Mouse (Mus musculus) heart, embryonic 16.5 days (tissue): ENCODE measurements at regions not wholly inside any gene's neighbourhood (a gene's known extent, or its start where the extent isn't known, plus 50 kb on each side); places are given as distances from the start of the nearest gene placed in this dataset.

Source experiments
- ATAC-seq: fragments of 200-750 bp; cut with Nextera tagmentation; replicated peaks from 2 replicates; pipeline ENCODE4 v1.8.0; 2017; ENCODE audit warnings: moderate number of reproducible peaks; ENCODE audit not compliant: insufficient read depth, low FRiP score; ENCODE audit errors: extremely low read depth
- H3K27ac ChIP-seq: fragments of 300-500 bp; sonication (generic); 2 replicates; pipeline ENCODE4 v1.5.1; 2014; ENCODE audit warnings: mild to moderate bottlenecking, low read length, control low read depth, moderate library complexity
- H3K27me3 ChIP-seq: fragments of 300-500 bp; sonication (generic); 2 replicates; pipeline ENCODE4 v1.6.1; 2014; ENCODE audit warnings: low read length, mixed read lengths; ENCODE audit not compliant: control insufficient read depth, insufficient read depth
- H3K36me3 ChIP-seq: fragments of 300-500 bp; sonication (generic); 2 replicates; pipeline ENCODE4 v1.6.1; 2014; ENCODE audit not compliant: control insufficient read depth, insufficient read depth
- H3K4me1 ChIP-seq: fragments of 300-500 bp; sonication (generic); 2 replicates; pipeline ENCODE4 v1.6.1; 2014; ENCODE audit warnings: low read length, mixed read lengths; ENCODE audit not compliant: control insufficient read depth, insufficient read depth
- H3K4me2 ChIP-seq: fragments of 300-500 bp; sonication (generic); 2 replicates; pipeline ENCODE4 v1.6.1; 2014; ENCODE audit warnings: low read depth, mild to moderate bottlenecking, control low read depth, low read length
- H3K4me3 ChIP-seq: fragments of 300-500 bp; sonication (generic); 2 replicates; pipeline ENCODE4 v1.5.1; 2014; ENCODE audit warnings: mild to moderate bottlenecking, control low read depth, low read length
- H3K9ac ChIP-seq: fragments of 300-500 bp; sonication (generic); 2 replicates; pipeline ENCODE4 v1.6.1; 2014; ENCODE audit warnings: low read length, control low read depth
- H3K9me3 ChIP-seq: fragments of 300-500 bp; sonication (generic); replicated peaks from 2 replicates; pipeline ENCODE4 v1.6.1; 2016; ENCODE audit warnings: low read length; ENCODE audit not compliant: control insufficient read depth
- WGBS: fragments of 180-500 bp; shearing (Covaris S2); extraction: QIAGEN DNeasy Blood & Tissue Kit; methylation state at CpG from one replicate; pipeline ENCODE4 v1.1.7; 2014; 5-methylcytosine and 5-hydroxymethylcytosine counted together

DNA sequence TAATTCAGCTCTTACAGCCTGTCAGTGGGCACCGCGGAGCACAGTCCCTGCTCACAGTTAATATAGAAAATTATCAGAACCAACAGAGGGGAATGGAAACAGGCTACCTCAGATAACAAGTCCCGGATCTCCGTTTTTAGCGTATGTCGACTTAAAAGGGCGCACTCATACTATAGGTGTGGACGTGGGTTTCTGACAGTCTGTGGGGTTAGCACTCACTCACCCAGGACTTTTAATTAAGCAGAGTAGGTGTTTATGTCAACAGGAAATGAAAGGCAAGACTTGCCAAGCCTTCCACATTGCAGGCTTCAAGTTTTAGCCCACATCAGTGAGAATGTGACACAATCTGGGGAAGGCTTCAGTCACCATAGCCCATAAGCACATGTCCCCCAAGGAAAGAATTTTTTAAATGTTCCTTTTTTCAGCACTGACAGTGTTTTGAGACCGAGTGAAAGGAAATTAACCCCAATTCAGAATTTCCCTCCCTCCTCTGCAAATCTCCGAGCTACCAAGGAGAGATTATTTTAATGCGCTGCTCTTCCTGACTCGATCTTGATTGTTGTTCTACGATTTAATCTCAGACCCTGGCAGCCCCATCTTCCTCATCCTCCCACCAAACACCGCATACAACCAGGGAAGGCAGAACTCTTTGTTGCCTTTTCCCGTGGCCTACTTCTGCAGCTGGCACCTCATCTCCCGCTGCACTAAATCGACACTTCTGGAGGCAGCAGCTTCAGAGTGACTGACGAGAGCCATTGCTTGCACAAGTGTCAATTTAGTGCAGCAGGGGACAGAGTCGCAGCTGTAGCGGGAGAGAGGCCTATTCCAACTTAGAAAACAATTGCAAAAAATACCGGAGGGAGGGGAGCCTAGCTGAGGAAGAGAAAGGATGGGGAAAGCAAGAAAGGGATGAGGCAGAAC, 629.7 kb downstream of the Rwdd3 start:
- no peaks in the 10 kb centered on the region for H3K27me3 ChIP-seq
- H3K4me3 ChIP-seq, result peak overlapping the region; percentile 34
- peaks cover 3% of the 10 kb centered on the region; the same call in 1 of the 2 replicates for H3K4me1 ChIP-seq
- H3K9me3 ChIP-seq, result no peaks in the 10 kb centered on the region
- H3K27ac ChIP-seq, result no peak overlapping the region
- WGBS, result 25% methylated on average over 21 of the region's 21 CpGs
- no peaks in the 10 kb centered on the region for H3K36me3 ChIP-seq
- no peak for ATAC-seq
- no peak overlapping the region for H3K9ac ChIP-seq
- H3K4me2 ChIP-seq, result peak overlapping the region; percentile 58

DNA sequence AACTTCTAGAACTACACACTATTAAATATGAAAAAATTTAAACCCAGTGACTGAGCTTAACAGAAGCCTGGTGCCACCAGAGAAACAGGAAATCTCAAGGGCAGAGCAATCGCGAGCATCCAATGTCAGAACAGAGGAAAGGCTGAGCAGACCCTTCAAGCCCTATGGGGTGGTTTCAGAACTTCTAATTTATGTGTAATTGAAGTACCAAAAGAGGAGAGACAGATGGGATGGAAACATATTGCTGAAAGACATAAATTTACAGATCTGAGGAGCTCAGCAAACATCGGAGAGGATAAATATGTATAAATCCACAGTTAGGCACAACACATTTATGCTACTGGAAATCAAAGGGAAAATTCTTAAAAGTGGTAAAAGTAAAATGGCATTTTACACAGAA, 637.6 kb downstream of the Rwdd3 start:
- Histone ChIP-seq H3K4me1 (no peaks in the 10 kb centered on the region), H3K27ac (no peak overlapping the region), H3K9me3 (no peaks in the 10 kb centered on the region), H3K4me3 (no peak overlapping the region), H3K9ac (no peak overlapping the region), H3K27me3 (no peaks in the 10 kb centered on the region), H3K4me2 (no peak overlapping the region), H3K36me3 (no peaks in the 10 kb centered on the region)
- no peak for ATAC-seq
- 89% methylated on average over 3 of the region's 3 CpGs for WGBS

DNA sequence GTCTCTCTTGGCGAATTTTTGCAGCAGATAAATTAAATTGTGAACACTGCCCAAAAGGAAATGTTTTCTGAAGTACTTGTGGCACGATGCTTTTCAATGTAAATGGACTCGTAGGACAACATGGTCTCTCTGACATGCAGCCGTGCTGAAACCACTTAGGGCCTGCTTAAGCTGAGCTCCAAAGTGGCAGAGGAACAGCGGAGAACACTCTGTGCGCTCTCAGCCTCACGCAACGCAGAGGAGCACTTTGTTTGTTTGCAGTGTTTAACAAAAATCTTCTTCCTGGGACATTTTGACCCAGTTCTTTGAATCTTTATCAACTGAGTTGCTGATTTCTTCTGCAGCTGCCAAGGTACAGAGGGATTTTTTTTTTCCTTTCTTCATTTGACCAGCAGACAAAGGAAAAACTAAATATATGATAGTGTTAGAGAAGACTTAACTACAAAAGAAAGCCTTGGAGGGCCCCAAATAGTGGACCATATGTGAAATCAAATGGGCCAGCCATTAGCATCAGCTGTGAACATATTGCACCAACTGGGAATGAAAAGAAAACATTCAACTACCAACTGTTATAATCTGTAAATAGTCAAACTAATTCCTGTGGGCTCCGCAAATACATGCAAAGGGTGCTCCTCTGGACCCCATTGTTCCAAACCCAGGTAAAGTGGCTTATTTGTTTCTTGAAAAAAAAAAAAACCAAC, 639.5 kb downstream of the Rwdd3 start:
- H3K4me1 ChIP-seq, result no peaks in the 10 kb centered on the region
- no peak overlapping the region for H3K4me3 ChIP-seq
- H3K36me3 ChIP-seq, result no peaks in the 10 kb centered on the region
- H3K9me3 ChIP-seq, result no peaks in the 10 kb centered on the region
- H3K27ac ChIP-seq, result no peak overlapping the region
- H3K4me2 ChIP-seq, result no peak overlapping the region
- 73% methylated on average over 9 of the region's 9 CpGs for WGBS
- H3K27me3 ChIP-seq, result no peaks in the 10 kb centered on the region
- ATAC-seq, result no peak
- no peak overlapping the region for H3K9ac ChIP-seq

DNA sequence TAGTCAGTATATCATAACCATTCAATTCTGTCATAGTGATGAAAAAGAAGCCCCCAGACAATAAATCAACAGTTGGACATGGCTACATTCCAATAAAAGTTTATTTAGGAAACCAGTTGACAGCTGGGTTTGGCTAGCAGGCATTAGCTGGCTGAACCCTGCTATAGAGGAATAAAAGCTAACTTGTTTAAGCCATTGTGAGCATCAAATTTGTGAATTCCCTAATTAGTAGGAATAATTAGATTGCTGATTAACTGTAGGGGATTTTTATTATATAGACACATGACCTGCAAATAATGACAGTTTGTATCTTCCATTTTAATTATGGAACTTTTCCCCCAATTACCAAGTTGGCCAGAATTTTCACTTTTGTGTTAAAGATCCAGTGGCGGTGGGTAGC, 659.8 kb downstream of the Rwdd3 start:
- no peaks in the 10 kb centered on the region for H3K36me3 ChIP-seq
- H3K9me3 ChIP-seq, result no peaks in the 10 kb centered on the region
- H3K27me3 ChIP-seq, result no peaks in the 10 kb centered on the region
- H3K27ac ChIP-seq, result no peak overlapping the region
- no peak for ATAC-seq
- H3K4me3 ChIP-seq, result no peak overlapping the region
- no peaks in the 10 kb centered on the region for H3K4me1 ChIP-seq
- no peak overlapping the region for H3K4me2 ChIP-seq
- 90% methylated on average over 1 of the region's 1 CpGs for WGBS
- H3K9ac ChIP-seq, result no peak overlapping the region

DNA sequence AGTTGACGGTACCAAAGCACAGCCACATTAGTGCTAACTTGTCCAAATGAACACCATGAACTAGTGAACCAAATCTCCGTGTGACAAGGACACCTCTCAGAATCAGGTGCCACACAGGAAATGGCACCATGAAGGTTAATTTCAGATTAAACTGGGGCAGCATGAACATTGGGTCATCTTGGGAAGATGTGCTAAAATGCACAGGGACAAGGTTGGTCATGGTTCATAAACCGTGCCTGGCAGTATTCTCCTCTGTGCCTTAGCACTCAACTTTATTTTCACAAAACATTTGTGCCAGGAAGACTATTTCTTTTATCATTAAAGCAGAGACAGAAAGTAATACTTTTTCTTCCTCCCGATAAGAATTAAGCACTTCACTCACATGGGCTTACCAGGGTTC, 672.6 kb downstream of the Rwdd3 start:
- Histone ChIP-seq H3K4me2 (no peak overlapping the region), H3K27me3 (no peaks in the 10 kb centered on the region), H3K36me3 (no peaks in the 10 kb centered on the region), H3K4me3 (no peak overlapping the region), H3K27ac (no peak overlapping the region), H3K9me3 (0 out of 2 replicates have a peak, but pooled peaks cover 3% of the 10 kb centered on the region), H3K4me1 (no peaks in the 10 kb centered on the region), H3K9ac (no peak overlapping the region)
- 77% methylated on average over 4 of the region's 4 CpGs for WGBS
- ATAC-seq, result no peak

DNA sequence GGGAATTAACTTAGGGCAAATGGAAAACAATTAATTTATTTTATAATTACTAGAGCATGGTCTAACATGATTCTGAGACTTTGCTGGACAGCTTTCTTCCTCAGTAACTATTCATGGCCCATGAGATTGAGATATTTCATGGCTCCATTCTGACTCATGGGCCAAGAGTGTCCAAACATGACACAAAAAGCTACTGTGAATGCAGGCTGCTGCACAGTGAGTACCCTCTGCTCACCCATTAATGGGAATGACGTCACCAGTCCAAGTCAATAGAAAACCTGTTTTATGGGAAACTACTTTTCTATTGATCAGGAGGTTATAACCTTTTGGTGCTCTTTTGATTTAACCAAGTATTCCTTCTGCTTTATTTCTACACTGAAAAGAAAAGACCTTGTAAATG, 693.6 kb downstream of the Rwdd3 start:
- WGBS, result 94% methylated on average over 1 of the region's 1 CpGs
- Histone ChIP-seq H3K9ac (no peak overlapping the region), H3K9me3 (no peaks in the 10 kb centered on the region), H3K27me3 (no peaks in the 10 kb centered on the region), H3K27ac (no peak overlapping the region), H3K4me1 (no peaks in the 10 kb centered on the region), H3K36me3 (no peaks in the 10 kb centered on the region), H3K4me3 (no peak overlapping the region), H3K4me2 (no peak overlapping the region)
- ATAC-seq, result no peak

DNA sequence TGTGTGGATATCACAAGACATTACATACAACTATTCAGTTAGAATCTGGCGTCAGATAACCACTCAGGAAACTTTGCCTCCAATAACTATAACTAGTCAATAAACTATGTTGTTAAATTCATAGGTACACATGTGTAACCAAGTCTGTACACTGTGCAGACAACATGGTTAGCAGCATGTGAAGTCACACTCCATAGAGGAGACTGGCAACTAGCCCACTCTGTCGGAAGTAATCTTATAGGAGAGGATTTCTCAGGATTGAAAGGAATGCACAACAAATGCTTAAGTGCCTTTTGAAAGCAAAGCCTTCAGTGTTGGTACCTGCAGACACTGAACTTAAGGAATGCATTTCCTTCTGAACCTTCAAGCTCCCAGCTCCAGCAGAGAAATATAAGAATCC, 693.0 kb upstream of the Ptbp2 start:
- no peaks in the 10 kb centered on the region for H3K9me3 ChIP-seq
- no peaks in the 10 kb centered on the region for H3K27me3 ChIP-seq
- ATAC-seq, result no peak
- no peak overlapping the region for H3K4me2 ChIP-seq
- no peak overlapping the region for H3K4me3 ChIP-seq
- WGBS, result 49% methylated on average over 2 of the region's 2 CpGs
- H3K27ac ChIP-seq, result no peak overlapping the region
- H3K9ac ChIP-seq, result no peak overlapping the region
- H3K4me1 ChIP-seq, result 0 out of 2 replicates have a peak, but pooled peaks cover 2% of the 10 kb centered on the region
- no peaks in the 10 kb centered on the region for H3K36me3 ChIP-seq

DNA sequence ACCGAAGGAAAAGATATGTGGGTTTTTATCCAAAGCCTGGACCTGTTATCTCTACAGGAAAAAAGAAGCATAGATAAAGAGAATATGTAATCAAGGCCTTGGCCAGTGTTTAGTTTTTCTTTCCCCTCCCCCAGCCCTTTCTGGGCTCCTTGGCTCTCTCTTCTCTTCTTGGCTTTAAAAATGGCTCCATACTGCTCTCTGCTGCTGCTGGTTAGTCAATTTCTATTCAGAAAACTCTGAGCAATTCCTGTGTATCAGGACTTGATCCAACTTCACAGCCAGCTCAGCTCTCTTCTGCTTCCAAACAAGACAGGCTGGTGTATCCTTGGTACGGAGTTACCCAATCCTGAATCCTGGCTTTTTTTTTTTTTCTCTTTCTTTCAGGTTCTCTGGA, 689.4 kb upstream of the Ptbp2 start:
- no peaks in the 10 kb centered on the region for H3K9me3 ChIP-seq
- no peaks in the 10 kb centered on the region for H3K27me3 ChIP-seq
- no peak overlapping the region for H3K27ac ChIP-seq
- 0 out of 2 replicates have a peak, but pooled peaks cover 2% of the 10 kb centered on the region for H3K4me1 ChIP-seq
- 21% methylated on average over 2 of the region's 2 CpGs for WGBS
- H3K4me3 ChIP-seq, result no peak overlapping the region
- ATAC-seq, result peak; percentile 82
- H3K4me2 ChIP-seq, result no peak overlapping the region
- H3K36me3 ChIP-seq, result no peaks in the 10 kb centered on the region
- H3K9ac ChIP-seq, result no peak overlapping the region
